Mouse (Mus musculus): ENCODE results near the gene B3galnt2.

DNA sequence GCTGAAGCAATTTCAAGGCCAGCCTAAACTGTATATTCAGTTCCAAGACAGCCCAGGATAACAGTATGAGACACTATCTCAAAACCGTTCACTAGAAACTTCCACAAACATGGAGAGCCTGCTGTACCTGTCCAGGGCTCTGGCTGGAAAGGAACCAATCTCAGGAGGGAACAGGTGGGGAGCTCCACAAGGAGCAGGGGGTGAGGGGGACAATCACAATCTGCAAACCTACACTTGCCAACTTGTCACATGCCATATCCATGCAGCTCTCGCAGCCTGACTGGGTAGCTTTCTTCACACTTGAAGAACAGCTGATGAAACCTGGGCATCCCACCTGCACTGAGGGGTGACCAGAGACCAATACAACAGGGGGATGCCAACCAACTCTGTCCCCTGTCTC lies 59.7 kb downstream of the B3galnt2 start:
- no peak for TF ChIP-seq CTCF (IDR thresholded peaks at IDR 0.05; ENCODE audit: insufficient read depth, low read length)
- TF ChIP-seq POLR2A (IDR thresholded peaks at IDR 0.05; ENCODE audit: borderline replicate concordance, extremely low read depth, low read depth, low read length) = no peak

Data from lung, adult 2 months (tissue).